Mouse (Mus musculus): ENCODE measurements around the gene Dmc1.

GRCm38 (mm10) chr15:79516171-79517096 lies 88.5 kb downstream of the Dmc1 start, which contains the start of gene Kdelr3:
- TF ChIP-seq POLR2A (IDR thresholded peaks at IDR 0.05; ENCODE audit: low read depth, low read length) = no peak
- TF ChIP-seq CTCF (IDR thresholded peaks at IDR 0.05; ENCODE audit: extremely low read depth, insufficient read depth, insufficient read length, insufficient replicate concordance) = no peak
